Mouse (Mus musculus) liver, embryonic 14.5 days (tissue): Measurements from ENCODE around the gene Nop53.

Experiments used
- CTCF ChIP-seq: IDR thresholded peaks from 2 replicates; pipeline ENCODE4 v1.5.1; 2016; ENCODE audit warnings: antibody characterized with exemption, low read depth, control low read depth
- EP300 ChIP-seq: IDR thresholded peaks from 2 replicates; pipeline ENCODE4 v1.6.1; 2016; ENCODE audit warnings: antibody characterized with exemption, low read depth

DNA sequence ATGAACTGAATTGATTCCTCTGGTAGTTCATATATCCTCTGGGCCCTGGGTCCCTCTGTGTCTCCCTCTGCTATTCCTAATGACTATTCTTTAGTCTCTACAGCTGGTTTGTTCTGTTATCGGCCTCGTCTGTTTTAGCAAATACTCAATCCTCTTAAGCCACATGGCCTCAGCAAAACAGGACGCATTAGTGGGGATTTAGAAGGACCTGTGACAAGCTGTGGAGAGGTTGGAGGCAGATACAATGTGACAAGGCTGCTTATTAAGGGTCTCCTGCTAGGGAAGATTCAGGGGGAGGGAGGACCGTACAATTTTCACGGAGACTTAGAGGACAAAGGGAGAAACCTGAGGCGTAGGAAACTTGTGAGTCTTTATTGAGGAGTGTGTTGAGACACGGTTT, 40.0 kb downstream of the Nop53 start:
- TF ChIP-seq CTCF (no peak), EP300 (no peak)
